Mouse (Mus musculus) lung, adult 18-20 months (tissue): ENCODE measurements around the gene Cnpy3.
"Not testable (repeated sequence)": the region's sequence is repeated elsewhere in the genome, so short reads cannot be mapped to it uniquely, and the experiment has no call there.

Experiments used
- DNase-seq, 2 experiments: peaks; one replicate each; pipeline ENCODE4 v3.0.0; 2022; ENCODE audit warnings: mixed read lengths in 2 of 2

Gene Cnpy3

GRCm38 (mm10) chr17:46751794-46752556 is at the start of gene Cnpy3:
Cnpy3 (minus strand) TSS chr17:46752214.
- DNase-seq, result peak; percentile 98

- DNase-seq, result no peak
These were observed 49.7 kb upstream of the Cnpy3 start for GRCm38 (mm10) chr17:46801761-46802160.

- no peak for DNase-seq
These were observed 47.7 kb upstream of the Cnpy3 start for GRCm38 (mm10) chr17:46799680-46800079.

- DNase-seq, result no peak
These were observed 45.4 kb upstream of the Cnpy3 start for GRCm38 (mm10) chr17:46797386-46797785.

GRCm38 (mm10) chr17:46796743-46797142 is 44.7 kb upstream of the Cnpy3 start:
- DNase-seq, result no peak

GRCm38 (mm10) chr17:46792963-46793362 is 40.9 kb upstream of the Cnpy3 start:
- DNase-seq, result no peak

- DNase-seq, result not testable (repeated sequence)
These were observed 36.0 kb upstream of the Cnpy3 start for GRCm38 (mm10) chr17:46787974-46788373.

- DNase-seq, result no peak
These were observed 34.9 kb upstream of the Cnpy3 start for GRCm38 (mm10) chr17:46786952-46787351.

GRCm38 (mm10) chr17:46783222-46783565 is 31.2 kb upstream of the Cnpy3 start:
- DNase-seq, result no peak

- DNase-seq, result peak; percentile 92 to 93
These were observed 30.6 kb upstream of the Cnpy3 start, which contains the start of gene Rpl7l1 for GRCm38 (mm10) chr17:46782341-46783221. Rpl7l1 (minus strand) TSS chr17:46782672.

- no peak for DNase-seq
These were observed 29.9 kb upstream of the Cnpy3 start for GRCm38 (mm10) chr17:46781876-46782275.

- no peak for DNase-seq
These were observed 24.1 kb upstream of the Cnpy3 start for GRCm38 (mm10) chr17:46776087-46776486.

GRCm38 (mm10) chr17:46775070-46775469 is 23.1 kb upstream of the Cnpy3 start:
- no peak for DNase-seq

- DNase-seq, result no peak
These were observed 22.1 kb upstream of the Cnpy3 start for GRCm38 (mm10) chr17:46774131-46774472.

- no peak for DNase-seq
These were observed 21.5 kb upstream of the Cnpy3 start for GRCm38 (mm10) chr17:46773278-46774130.

GRCm38 (mm10) chr17:46772404-46773277 is 20.6 kb upstream of the Cnpy3 start, which contains the start of gene 2310039H08Rik:
2310039H08Rik (plus strand) TSS chr17:46772635.
- DNase-seq, result peak; percentile 83 to 86

- DNase-seq, result no peak
These were observed 20.0 kb upstream of the Cnpy3 start for GRCm38 (mm10) chr17:46772038-46772403.

- no peak for DNase-seq
These were observed 19.6 kb upstream of the Cnpy3 start for GRCm38 (mm10) chr17:46771616-46772015.

GRCm38 (mm10) chr17:46771025-46771424 is 19.0 kb upstream of the Cnpy3 start:
- DNase-seq, result no peak

- no peak for DNase-seq
These were observed 18.5 kb upstream of the Cnpy3 start for GRCm38 (mm10) chr17:46770546-46770945.

GRCm38 (mm10) chr17:46767868-46768267 is 15.9 kb upstream of the Cnpy3 start:
- DNase-seq, result peak; percentile 69 to 80

GRCm38 (mm10) chr17:46764916-46765315 is 12.9 kb upstream of the Cnpy3 start:
- not testable (repeated sequence) for DNase-seq
